Mouse (Mus musculus) neutrophil, adult 65 days (primary cell): ENCODE measurements around the gene Leng1. TPM values are rescaled to one million over a fixed set of nuclear protein-coding genes. Genes with fewer than 3 reads are reported as not detected.

ENCODE experiments used
- total RNA-seq: library from RNA; stranded (reverse); gene quantifications from 2 replicates; pipeline ENCODE4 v1.2.4, GENCODE M21; 2023

Leng1 gene
- 5.6 and 6.7 TPM in 2 replicates for total RNA-seq

DNA sequence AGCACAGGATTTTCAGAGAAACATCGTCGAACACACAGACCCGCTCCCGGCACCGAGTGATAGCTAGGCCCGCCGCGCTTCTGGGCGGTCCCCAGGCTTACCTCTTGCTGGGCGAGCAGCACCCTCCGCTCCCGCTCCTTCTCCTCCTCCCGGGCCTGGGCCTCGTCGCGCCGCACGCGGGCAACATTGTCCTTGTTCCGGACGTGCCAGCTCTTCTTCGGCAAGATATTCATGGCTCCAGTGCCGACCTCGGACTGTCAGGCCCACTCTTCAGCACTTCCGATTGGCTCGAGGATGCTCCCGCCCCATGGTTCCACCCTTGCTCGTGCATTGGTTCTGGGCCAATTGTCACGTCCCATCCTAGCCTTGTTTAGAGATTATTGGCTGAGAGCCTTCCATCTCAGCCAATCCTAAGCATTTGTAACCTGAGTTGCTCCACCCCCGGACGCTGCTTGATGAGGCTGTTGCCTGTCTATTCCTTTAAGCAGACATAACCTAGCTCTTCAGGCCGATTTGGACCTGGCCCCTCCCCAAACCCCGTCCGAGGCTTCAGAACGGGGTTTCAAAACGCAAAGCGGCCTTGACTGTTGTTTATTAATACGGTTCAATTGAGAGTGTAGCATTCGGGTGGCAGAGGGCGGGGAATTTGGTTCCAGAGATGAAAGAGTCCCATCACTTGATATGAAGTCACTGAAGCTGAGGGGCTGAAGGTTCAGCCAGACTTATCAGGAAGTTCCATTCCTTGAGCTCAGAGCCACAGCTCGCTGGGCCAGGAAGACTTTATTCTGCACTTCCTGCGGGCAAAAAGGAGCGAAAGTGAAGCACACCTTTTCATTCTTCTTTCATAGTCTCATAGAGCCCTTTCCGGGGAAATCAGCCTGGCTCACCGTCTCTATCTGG is at the start of gene Leng1:
Gene Leng1 (minus strand): TSS at position 626 of the 900 bp plus-strand sequence.

DNA sequence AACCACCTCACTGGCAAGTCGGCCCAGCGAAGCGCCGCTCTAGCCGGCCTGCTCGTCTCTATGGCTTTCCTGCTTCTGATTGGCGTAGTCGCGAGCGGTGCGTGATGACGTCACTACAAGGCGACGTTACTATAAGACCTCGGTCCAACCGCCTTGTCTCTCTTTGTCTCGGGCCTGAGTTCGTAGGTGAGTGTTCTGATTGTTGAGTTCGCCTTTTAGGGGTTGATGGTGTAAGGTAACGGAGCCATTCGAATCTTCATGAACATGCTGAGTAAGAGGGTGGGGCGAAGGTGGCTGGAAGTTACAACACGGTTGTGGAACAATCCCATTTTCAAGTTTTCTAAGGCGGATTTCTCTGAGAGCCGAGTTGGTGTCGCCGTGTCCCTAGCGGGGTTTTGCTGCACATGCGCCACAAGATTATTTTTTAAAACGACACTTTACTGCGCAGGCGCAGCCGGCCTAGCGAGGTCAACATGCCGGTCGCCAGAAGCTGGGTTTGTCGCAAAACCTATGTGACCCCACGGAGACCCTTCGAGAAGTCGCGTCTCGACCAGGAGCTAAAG is 38.3 kb upstream of the Leng1 start, which contains the start of gene Rps9:
Gene Rps9 (plus strand): TSS at position 115 of the 563 bp plus-strand sequence.

GRCm38 (mm10) chr7:3692987-3693808 is 27.6 kb upstream of the Leng1 start, which contains the start of gene Mboat7:
Gene Mboat7, minus strand, starts transcription at chr7:3693523.

DNA sequence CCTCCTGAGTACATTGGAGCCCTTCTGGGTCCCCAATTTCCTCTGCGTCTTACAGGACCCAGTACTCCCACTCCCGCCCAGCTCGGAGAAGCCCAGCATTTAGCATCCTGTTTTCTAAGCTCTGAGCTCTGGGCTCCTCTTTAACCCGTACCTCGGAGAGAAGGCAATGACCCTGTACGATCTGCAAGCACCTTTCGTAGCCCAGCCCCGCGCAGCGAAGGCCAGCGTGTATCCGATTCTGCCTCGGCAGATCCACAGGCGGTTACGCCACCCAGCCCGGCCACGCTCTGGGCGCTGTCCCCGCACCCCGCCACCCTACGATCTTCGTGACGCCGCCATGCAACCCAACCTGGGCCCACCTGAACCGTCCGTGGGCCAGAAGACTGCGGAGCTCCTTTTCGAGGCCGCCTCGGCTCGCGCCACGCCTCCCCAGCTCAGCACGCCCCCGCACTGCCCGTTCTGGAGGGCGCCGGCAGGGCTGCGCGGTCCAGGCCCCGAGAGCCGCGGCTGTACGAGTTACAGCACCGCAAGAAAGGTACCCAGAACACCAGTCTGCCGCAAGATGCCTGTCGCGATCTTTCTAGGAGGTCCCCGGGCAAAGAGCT is 26.8 kb upstream of the Leng1 start, which contains the start of gene Tsen34:
Gene Tsen34 (plus strand): TSS at position 482 of the 605 bp plus-strand sequence.

DNA sequence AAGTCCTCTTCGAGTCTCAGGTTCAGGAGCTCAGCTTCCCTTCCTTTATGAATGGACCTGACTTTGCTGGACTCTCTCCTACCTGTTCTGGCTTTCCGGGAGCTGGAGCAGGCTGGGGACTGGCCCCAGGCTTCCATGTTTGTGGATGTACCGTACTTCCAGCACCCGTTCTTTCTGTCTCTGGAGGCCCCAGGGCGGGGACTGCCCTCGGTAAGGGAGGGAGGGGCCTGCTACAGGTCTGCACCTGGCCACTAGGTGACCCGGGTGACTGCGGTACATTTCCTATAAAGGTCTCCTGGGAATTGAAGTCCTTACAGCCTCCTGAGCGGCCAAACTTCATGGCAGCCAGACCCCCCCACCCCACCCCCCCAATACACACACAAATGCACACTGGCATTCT is 11.7 kb upstream of the Leng1 start, which contains the start of gene Tmc4:
Gene Tmc4 (minus strand): TSS at position 212 of the 400 bp plus-strand sequence.

DNA sequence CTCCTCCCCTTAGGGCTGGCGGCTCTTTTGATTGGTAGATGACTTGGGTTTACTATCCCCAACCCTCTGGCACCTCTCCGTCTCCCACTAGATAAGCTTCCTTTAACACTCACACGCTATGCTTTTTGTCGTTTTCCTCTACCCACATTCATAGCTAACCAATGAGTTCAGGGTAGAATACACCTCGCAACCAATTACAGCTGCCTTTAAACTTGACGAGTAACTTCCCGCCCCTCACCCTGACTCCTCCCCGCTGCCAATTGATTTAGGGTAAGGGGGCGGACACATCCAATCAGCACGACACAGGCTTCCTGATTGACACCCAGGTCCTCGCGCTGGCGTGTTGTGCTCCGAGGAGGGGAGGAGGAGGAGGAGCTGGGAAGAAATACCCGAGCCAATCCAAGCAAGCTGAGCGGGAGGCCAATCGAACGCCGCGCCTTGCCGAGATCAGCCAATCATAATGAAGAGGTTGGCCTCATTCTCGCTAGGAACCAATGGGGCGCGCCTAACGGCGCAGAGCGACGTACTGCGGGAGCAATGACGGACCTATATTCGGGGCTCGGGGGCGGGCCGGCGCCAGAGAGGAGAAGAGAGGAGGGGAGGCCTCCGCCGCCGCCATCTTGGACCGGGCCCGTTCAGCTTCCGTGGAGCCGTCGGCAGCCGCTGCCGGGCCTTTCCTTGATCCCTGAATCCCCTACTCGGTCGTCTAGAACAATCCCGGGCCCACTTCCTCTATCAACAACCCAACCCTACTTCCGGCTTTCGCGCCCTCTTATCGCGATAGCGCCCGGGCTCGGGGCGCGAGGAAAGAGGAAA is 20.8 kb downstream of the Leng1 start, which contains the start of gene Cnot3:
Gene Cnot3 (plus strand): TSS at position 597 of the 816 bp plus-strand sequence.

GRCm38 (mm10) chr7:3629543-3630477 is 35.8 kb downstream of the Leng1 start, which contains the start of the genes Tfpt and Prpf31:
Gene Tfpt, minus strand, starts transcription at chr7:3629929.
Gene Prpf31, plus strand, starts transcription at chr7:3629985.

GRCm38 (mm10) chr7:3617242-3617995 is 48.2 kb downstream of the Leng1 start, which contains the start of gene Ndufa3:
Gene Ndufa3, plus strand, starts transcription at chr7:3617373.

DNA sequence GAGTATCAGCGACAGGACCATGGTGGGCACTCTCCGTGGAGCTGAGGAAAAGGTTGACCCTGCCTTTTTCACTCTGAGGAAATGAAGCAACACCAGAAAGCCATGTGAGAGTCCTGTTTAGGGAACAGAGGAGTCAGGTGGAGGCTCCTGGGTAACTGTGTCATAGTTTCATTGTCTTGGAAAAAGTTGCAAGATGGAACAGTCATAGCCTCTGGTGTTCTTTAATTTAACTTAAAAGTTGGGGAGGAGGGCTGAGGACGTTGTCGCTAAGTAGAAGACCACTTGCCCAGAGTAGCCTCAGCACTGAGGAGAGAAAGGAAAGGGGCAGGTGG is 49.6 kb downstream of the Leng1 start, which contains the start of gene Oscar:
Gene Oscar (minus strand): TSS at position 101 of the 332 bp plus-strand sequence.

Other genes starting within 250 kb of the Leng1 start
- gene Cacng6, start 241.6 kb downstream of the Leng1 start, total RNA-seq, result not detected in 2 replicates
- gene Tarm1, start 163.2 kb downstream of the Leng1 start, total RNA-seq, result 52.4 and 54.9 TPM in 2 replicates
- gene Oscar, start 49.7 kb downstream of the Leng1 start, total RNA-seq, result not detected in 2 replicates
- gene Ndufa3, start 48.5 kb downstream of the Leng1 start, total RNA-seq, result 255 and 302 TPM in 2 replicates
- gene Tfpt, start 35.9 kb downstream of the Leng1 start, total RNA-seq, result 19.2 and 24.4 TPM in 2 replicates
- gene Prpf31, start 35.9 kb downstream of the Leng1 start, total RNA-seq, result 23.5 and 27.7 TPM in 2 replicates
- 72.2 and 93.0 TPM in 2 replicates for gene Cnot3, start 20.6 kb downstream of the Leng1 start, total RNA-seq
- gene Tmc4, start 11.7 kb upstream of the Leng1 start, total RNA-seq, result 18.1 and 19.3 TPM in 2 replicates
- gene Tsen34, start 27.0 kb upstream of the Leng1 start, total RNA-seq, result 35.7 and 48.3 TPM in 2 replicates
- gene Mboat7, start 27.7 kb upstream of the Leng1 start, total RNA-seq, result 184 and 188 TPM in 2 replicates
- 964 and 1,181 TPM in 2 replicates for gene Rps9, start 38.2 kb upstream of the Leng1 start, total RNA-seq
- gene Pirb, start 54.6 kb upstream of the Leng1 start, total RNA-seq, result 306 and 318 TPM in 2 replicates
- 84.0 and 90.4 TPM in 2 replicates for gene Gm15448, start 159.8 kb upstream of the Leng1 start, total RNA-seq
- 69.3 and 76.6 TPM in 2 replicates for gene Pira2, start 179.2 kb upstream of the Leng1 start, total RNA-seq
- 135 and 156 TPM in 2 replicates for gene Gm14548, start 232.3 kb upstream of the Leng1 start, total RNA-seq
- 99.8 and 101 TPM in 2 replicates for gene Lilra6, start 249.7 kb upstream of the Leng1 start, total RNA-seq